Mouse (Mus musculus) naive thymus-derived CD4-positive, alpha-beta T cell, adult 5 months (primary cell): ENCODE measurements around the gene Olfr26. TPM values are rescaled to one million over a fixed set of nuclear protein-coding genes. Genes with fewer than 3 reads are reported as not detected.

Experiments used
- polyA plus RNA-seq: library from polyadenylated mRNA; unstranded; fragments of 100-300 nt; shearing (Covaris generic); gene quantifications from one replicate; pipeline ENCODE4 v1.2.1, GENCODE M21; 2017

Gene Olfr26
- polyA plus RNA-seq, result not detected

GRCm38 (mm10) chr9:38854760-38855159 lies at the start of gene Olfr26:
Olfr26 (plus strand) TSS chr9:38855060.

GRCm38 (mm10) chr9:38814314-38814713 lies 40.5 kb upstream of the Olfr26 start, which contains the start of gene Olfr922:
Olfr922 (plus strand) TSS chr9:38814614.

GRCm38 (mm10) chr9:38826245-38826644 lies 28.6 kb upstream of the Olfr26 start, which contains the start of gene Olfr923:
Olfr923 (plus strand) TSS chr9:38826545.

GRCm38 (mm10) chr9:38844149-38844548 lies 10.7 kb upstream of the Olfr26 start, which contains the start of gene Olfr924:
Olfr924 (plus strand) TSS chr9:38844449.

GRCm38 (mm10) chr9:38876826-38877225 lies 22.0 kb downstream of the Olfr26 start, which contains the start of gene Olfr926:
Olfr926 (plus strand) TSS chr9:38877126.

Other genes starting within 250 kb of the Olfr26 start
- not detected for gene Olfr914, start 250.0 kb upstream of the Olfr26 start, polyA plus RNA-seq
- gene Olfr916, start 195.2 kb upstream of the Olfr26 start, polyA plus RNA-seq, result not detected
- not detected for gene Olfr917, start 189.2 kb upstream of the Olfr26 start, polyA plus RNA-seq
- not detected for gene Olfr918, start 180.5 kb upstream of the Olfr26 start, polyA plus RNA-seq
- not detected for gene Olfr919, start 151.4 kb upstream of the Olfr26 start, polyA plus RNA-seq
- gene Vwa5a, start 136.8 kb upstream of the Olfr26 start, polyA plus RNA-seq, result 7.8 TPM
- gene Olfr920, start 102.8 kb upstream of the Olfr26 start, polyA plus RNA-seq, result 0.17 TPM
- gene Olfr921, start 82.0 kb upstream of the Olfr26 start, polyA plus RNA-seq, result not detected
- gene Olfr922, start 40.4 kb upstream of the Olfr26 start, polyA plus RNA-seq, result not detected
- not detected for gene Olfr923, start 28.5 kb upstream of the Olfr26 start, polyA plus RNA-seq
- gene Olfr924, start 10.6 kb upstream of the Olfr26 start, polyA plus RNA-seq, result not detected
- gene Olfr926, start 22.1 kb downstream of the Olfr26 start, polyA plus RNA-seq, result not detected
- gene Olfr930, start 74.7 kb downstream of the Olfr26 start, polyA plus RNA-seq, result not detected
- gene Olfr933, start 117.3 kb downstream of the Olfr26 start, polyA plus RNA-seq, result not detected
- not detected for gene Olfr934, start 133.3 kb downstream of the Olfr26 start, polyA plus RNA-seq
- gene Olfr935, start 144.6 kb downstream of the Olfr26 start, polyA plus RNA-seq, result not detected
- not detected for gene Olfr146, start 168.3 kb downstream of the Olfr26 start, polyA plus RNA-seq
- gene Olfr937, start 209.9 kb downstream of the Olfr26 start, polyA plus RNA-seq, result not detected
- gene Olfr938, start 223.8 kb downstream of the Olfr26 start, polyA plus RNA-seq, result not detected